Mouse (Mus musculus): ENCODE results near the gene Cttnbp2.

The Cttnbp2 gene

GRCm38 (mm10) chr6:18514480-18515352 lies at the start of gene Cttnbp2:
Gene Cttnbp2 (minus strand): TSS chr6:18514843.
- DNase-seq (ENCODE audit: low read depth, low spot score), result peak; percentile 84

DNA sequence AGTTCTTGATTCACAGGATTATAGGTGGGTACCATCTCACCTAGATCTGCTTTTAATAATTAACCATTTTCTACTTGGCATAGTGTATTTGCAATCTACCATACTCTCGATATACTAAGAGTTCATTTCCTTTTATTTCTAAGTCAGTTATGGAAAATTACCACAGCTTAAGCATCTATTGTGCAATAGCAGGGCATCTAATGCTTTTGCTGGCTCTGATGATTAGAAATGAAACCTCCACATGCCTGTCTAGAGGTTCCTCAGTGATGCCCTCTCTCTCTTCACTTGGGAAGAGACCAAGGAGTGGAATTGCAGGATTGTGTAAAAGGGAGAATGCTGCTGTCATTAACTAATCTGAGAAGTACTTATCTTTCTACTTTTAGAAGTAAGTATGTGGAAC lies 44.4 kb upstream of the Cttnbp2 start:
- no peak for DNase-seq (ENCODE audit: low read depth, low spot score)

- DNase-seq (ENCODE audit: low read depth, low spot score), result no peak
Observed at GRCm38 (mm10) chr6:18547516-18548465, 33.1 kb upstream of the Cttnbp2 start.

DNA sequence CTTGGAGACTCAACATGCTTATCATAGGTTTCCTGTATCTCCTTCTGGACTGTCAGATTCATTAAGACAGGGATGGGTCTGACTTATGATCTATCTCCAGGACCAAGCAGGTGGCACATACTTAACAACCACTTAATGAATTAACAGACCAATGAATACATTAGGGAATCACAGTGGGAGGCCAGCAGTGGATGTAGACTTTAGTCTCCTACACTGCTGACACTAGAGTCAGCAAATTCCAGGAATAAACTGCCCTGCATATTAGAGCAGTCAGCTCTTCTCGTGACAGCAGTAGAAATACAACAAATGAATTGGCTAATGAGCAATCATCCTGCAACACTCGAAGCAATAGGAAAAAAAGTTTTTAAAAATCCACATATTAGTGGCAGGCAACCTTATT lies 29.2 kb upstream of the Cttnbp2 start:
- DNase-seq (ENCODE audit: low read depth, low spot score), result no peak

DNA sequence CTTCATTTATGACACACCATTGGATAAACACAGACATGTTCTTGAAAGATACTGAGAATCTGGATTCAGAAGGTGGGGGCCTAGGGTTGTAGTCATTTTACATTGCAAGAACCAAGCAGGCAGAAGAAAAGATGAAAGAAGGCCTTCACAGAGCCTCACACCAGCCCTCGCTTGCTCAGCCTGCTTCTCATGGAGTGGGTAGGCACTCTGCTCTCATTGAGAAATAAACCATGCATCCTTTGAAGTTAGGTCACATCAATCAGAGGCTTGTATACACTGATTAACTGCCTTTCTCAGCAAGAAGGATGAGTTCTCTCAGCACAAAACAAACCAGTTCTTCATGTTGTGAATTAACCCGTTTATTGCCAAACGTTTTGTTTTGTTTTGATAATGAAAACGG lies 25.8 kb upstream of the Cttnbp2 start:
- no peak for DNase-seq (ENCODE audit: low read depth, low spot score)

- no peak for DNase-seq (ENCODE audit: low read depth, low spot score)
Observed at GRCm38 (mm10) chr6:18530394-18530793, 15.8 kb upstream of the Cttnbp2 start.

GRCm38 (mm10) chr6:18517626-18518025 lies 3.0 kb upstream of the Cttnbp2 start:
- DNase-seq (ENCODE audit: low read depth, low spot score), result no peak

- peak; percentile 29 for DNase-seq (ENCODE audit: low read depth, low spot score)
Observed at GRCm38 (mm10) chr6:18513611-18514473, 801 bp downstream of the Cttnbp2 start.

DNA sequence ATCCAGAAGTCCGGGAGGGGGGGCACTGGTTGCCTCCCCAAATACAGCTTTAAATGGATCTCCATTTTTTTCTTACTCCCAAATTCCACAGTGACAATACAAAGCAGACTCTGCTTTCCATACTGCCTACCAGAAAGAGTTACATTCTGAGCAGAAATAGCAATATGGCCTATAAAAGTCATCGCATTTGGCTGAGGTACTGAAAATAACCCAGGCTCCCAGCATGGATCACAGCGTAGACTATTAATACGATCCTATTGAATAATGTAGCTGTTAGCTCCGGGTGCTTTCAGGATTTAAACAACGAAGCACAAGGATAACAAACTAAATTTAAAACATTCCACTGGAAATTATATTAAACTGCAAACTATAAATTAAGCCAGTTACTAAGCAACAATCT lies 2.8 kb downstream of the Cttnbp2 start:
- no peak for DNase-seq (ENCODE audit: low read depth, low spot score)

GRCm38 (mm10) chr6:18508036-18508435 lies 6.6 kb downstream of the Cttnbp2 start:
- no peak for DNase-seq (ENCODE audit: low read depth, low spot score)

- no peak for DNase-seq (ENCODE audit: low read depth, low spot score)
Observed at GRCm38 (mm10) chr6:18499833-18500232, 14.8 kb downstream of the Cttnbp2 start.

DNA sequence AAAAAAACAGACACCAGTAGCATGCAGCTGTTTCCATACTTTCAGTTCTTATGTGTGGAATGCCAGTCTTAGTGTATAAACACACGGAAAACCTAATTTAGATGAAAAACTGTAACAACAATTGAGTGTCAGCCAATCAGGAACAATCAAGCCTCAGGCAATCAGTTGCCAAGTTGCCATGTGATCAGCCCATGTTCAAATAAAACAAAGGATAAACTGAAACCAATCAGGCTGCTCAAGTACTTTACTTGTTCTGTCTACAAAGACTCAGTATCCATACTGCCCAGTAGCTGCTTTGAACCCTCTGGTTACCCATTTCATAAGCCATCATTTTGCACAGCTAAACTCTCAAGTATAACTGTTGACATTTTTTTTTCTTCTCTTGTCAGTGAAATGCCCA lies 21.7 kb downstream of the Cttnbp2 start:
- DNase-seq (ENCODE audit: low read depth, low spot score), result no peak

DNA sequence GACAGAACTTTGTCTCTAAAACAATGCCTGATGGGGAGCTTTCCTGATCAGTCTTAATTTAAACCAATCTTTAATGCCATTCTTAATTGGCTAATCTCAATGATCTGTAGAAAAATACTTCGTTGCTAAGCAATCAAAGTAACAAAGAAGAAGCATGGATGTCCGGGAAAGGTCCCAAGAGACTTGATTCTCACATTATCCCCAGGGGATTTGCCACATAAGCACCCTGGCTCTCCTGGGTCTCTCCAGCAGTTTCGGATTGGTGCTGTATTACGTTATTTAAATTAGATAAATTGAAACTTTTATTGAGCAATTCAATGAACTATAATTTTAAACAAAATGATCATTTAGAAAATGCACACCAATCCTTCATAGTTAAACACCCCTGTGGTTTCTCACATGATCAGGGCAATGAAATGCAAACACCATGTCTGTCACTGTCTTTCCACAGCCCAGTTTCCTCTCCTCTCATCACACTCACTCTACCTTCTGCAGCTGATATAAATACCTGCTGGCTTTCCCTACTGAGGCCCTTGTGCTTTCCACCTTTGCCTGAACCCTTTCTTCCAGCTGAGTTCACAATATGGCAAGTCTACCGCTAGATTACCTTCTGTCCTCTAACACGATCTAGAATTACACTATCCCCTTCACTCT lies 22.3 kb downstream of the Cttnbp2 start:
- no peak for DNase-seq (ENCODE audit: low read depth, low spot score)

DNA sequence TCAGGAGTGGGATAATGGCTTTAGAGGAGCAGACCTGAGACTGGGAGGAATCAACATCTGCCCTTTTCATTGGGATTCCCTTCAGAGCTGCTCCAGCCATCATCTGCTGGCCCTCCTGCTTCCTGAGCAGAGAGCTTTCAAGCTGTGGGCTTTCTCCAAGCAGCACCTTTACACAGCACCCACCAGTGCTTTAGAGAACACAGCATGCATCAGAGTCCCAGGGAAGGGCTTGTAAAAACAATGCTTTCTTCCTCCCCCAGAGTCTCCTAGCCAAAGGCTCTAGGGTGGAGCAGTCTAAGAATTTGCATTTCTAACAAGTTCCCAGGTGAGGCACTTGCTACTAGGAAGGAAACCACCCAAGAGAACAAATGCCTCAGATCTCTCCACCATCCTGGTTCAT lies 29.6 kb downstream of the Cttnbp2 start:
- DNase-seq (ENCODE audit: low read depth, low spot score), result peak; percentile 86

DNA sequence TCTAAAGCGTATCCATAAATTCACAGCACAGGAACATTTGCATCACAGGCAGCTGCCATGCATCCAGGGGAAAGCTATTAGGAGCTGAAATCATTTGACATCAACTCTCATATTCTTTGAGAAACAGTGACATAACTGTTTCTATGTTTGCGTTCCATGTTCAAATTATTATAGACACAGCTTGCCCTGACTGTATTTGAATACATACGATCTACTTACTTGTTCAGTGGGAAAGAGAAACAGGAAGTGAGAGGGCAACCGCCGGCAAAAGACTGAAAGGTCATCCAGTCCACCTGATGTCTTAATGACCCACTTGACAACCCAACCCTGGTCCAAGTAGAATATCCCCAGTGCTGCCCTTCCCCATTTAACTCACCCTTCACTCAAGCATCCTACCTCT lies 30.6 kb downstream of the Cttnbp2 start:
- peak; percentile 13 for DNase-seq (ENCODE audit: low read depth, low spot score)

DNA sequence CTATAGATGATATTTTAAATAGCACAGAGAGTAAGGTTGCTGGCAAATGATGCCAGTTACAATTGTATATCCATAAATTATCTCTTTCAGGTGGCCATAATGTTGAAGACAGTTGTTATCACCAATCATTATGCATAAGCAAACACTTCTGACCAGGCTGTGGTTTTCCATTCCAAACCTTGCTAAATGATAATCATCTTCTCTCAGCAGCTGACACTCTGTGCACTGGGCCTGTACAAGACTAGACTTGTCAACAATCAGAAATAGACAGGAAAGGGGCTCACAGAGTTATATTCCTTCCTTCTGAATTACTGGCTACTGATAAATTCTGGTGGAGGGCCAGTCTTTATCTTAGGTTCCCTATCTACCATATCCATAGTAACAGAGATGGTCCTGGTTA lies 32.1 kb downstream of the Cttnbp2 start:
- no peak for DNase-seq (ENCODE audit: low read depth, low spot score)

DNA sequence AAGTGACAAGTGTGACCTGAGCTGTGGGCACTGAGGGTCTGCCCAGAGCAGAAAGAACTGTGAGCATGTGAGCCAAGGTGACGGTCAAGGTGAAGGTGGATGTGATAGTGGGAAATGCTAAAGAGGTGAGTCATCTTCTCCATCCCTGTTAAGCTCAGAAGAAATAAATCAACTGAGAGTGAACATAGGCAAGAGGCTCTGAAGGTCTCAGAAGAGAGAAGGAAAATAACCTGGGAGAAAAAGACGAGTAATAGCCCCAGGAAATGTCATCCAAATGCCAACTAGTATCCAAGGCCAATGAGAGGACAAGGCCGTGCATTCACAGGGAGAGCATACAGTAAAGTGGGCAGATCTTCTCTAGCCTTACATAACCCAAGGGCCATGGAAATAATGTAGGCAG lies 32.9 kb downstream of the Cttnbp2 start:
- no peak for DNase-seq (ENCODE audit: low read depth, low spot score)

GRCm38 (mm10) chr6:18477313-18477930 lies 37.2 kb downstream of the Cttnbp2 start:
- no peak for DNase-seq (ENCODE audit: low read depth, low spot score)

DNA sequence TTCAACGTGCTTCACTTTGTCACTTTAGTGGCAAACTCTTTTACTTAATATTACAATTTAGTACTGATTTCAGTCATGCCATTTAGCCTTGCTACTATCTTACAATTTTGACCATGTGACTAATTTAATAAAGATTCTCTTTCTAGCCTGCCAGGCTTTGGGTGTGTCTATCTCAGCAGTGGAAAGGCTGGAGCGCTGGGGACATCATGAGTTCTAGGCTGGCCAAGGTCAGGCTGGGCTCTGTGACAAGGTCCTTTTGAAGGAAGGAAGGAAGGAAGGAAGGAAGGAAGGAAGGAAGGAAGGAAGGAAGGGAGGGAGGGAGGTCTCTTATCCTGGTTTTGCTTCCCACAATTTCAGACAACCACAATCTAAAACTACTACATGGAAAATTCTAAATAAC lies 39.7 kb downstream of the Cttnbp2 start:
- DNase-seq (ENCODE audit: low read depth, low spot score), result no peak

DNA sequence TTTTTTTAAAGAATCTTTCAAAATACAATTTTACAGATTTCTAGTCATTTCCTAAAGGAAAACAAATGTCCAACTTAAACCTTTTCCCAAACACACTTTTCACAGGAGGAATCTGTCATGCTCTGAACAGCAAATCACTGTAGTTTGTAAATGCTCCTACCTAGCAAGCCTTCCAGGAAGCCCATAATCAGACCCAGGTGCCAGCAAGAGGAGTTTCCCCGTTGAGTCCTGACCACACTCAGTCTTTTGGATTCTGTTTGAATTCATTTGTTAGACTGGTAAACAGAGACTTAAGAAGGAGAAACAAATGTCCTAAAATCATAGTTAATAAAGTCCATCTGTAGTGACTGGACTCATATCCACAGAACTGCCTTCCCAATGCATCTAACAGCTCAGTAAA lies 40.1 kb downstream of the Cttnbp2 start:
- no peak for DNase-seq (ENCODE audit: low read depth, low spot score)

GRCm38 (mm10) chr6:18469206-18469605 lies 45.4 kb downstream of the Cttnbp2 start:
- no peak for DNase-seq (ENCODE audit: low read depth, low spot score)

Measured in ZHBTc4 (cell line).